Mouse (Mus musculus): ENCODE measurements at regions not wholly inside any gene's neighbourhood (a gene's known extent, or its start where the extent isn't known, plus 50 kb on each side); places are given as distances from the start of the nearest gene placed in this dataset.

- TF ChIP-seq CTCF (IDR thresholded peaks at IDR 0.05; ENCODE audit: low read depth, low read length) (no peak), POLR2A (IDR thresholded peaks at IDR 0.05; ENCODE audit: extremely low read depth, insufficient read depth, low read length) (no peak)
Observed at GRCm38 (mm10) chr1:124409781-124410180, 364.4 kb upstream of the Dpp10 start.

Measured in liver, adult 2 months (tissue).